Mouse (Mus musculus): ENCODE data around the gene Abcc3. TPM values are rescaled to one million over a fixed set of nuclear protein-coding genes. Genes with fewer than 3 reads are reported as not detected.
A peak's percentile ranks its signal among the peaks of the same experiment; 100 is the strongest.

The Abcc3 gene
- 1 to 10 TPM; 2.2 to 2.9 TPM for total RNA-seq (2021)

GRCm38 (mm10) chr11:94392672-94393109 lies at the start of gene Abcc3:
Gene Abcc3, minus strand, starts transcription at chr11:94392997.
- no peak for DNase-seq

- DNase-seq: no peak
Measured at GRCm38 (mm10) chr11:94441752-94442151, 49.0 kb upstream of the Abcc3 start.

GRCm38 (mm10) chr11:94441122-94441521 lies 48.3 kb upstream of the Abcc3 start:
- DNase-seq: no peak

- no peak for DNase-seq
Measured at GRCm38 (mm10) chr11:94440421-94440820, 47.6 kb upstream of the Abcc3 start.

GRCm38 (mm10) chr11:94429011-94429651 lies 36.3 kb upstream of the Abcc3 start:
- no peak for DNase-seq

- DNase-seq: no peak
Measured at GRCm38 (mm10) chr11:94428091-94428835, 35.5 kb upstream of the Abcc3 start.

- no peak for DNase-seq
Measured at GRCm38 (mm10) chr11:94425656-94426055, 32.9 kb upstream of the Abcc3 start.

GRCm38 (mm10) chr11:94425215-94425614 lies 32.4 kb upstream of the Abcc3 start:
- no peak for DNase-seq

GRCm38 (mm10) chr11:94424380-94424779 lies 31.6 kb upstream of the Abcc3 start:
- peak in 1 of 2 experiments; percentile 31 for DNase-seq

- DNase-seq: no peak
Measured at GRCm38 (mm10) chr11:94423855-94424254, 31.1 kb upstream of the Abcc3 start.

GRCm38 (mm10) chr11:94420991-94421390 lies 28.2 kb upstream of the Abcc3 start:
- no peak for DNase-seq

- no peak for DNase-seq
Measured at GRCm38 (mm10) chr11:94420325-94420724, 27.5 kb upstream of the Abcc3 start.

- DNase-seq: no peak
Measured at GRCm38 (mm10) chr11:94419004-94419727, 26.4 kb upstream of the Abcc3 start.

GRCm38 (mm10) chr11:94414042-94414441 lies 21.2 kb upstream of the Abcc3 start:
- DNase-seq: no peak

GRCm38 (mm10) chr11:94413516-94413915 lies 20.7 kb upstream of the Abcc3 start:
- no peak for DNase-seq

GRCm38 (mm10) chr11:94412998-94413469 lies 20.2 kb upstream of the Abcc3 start:
- no peak for DNase-seq

GRCm38 (mm10) chr11:94412562-94412961 lies 19.8 kb upstream of the Abcc3 start:
- no peak for DNase-seq

- DNase-seq: no peak
Measured at GRCm38 (mm10) chr11:94407803-94408321, 15.1 kb upstream of the Abcc3 start.

- DNase-seq: no peak
Measured at GRCm38 (mm10) chr11:94405348-94405747, 12.6 kb upstream of the Abcc3 start.

GRCm38 (mm10) chr11:94404641-94405260 lies 12.0 kb upstream of the Abcc3 start:
- peak; percentile 77 to 79 for DNase-seq

- no peak for DNase-seq
Measured at GRCm38 (mm10) chr11:94404178-94404577, 11.4 kb upstream of the Abcc3 start.

- no peak for DNase-seq
Measured at GRCm38 (mm10) chr11:94403757-94404156, 11.0 kb upstream of the Abcc3 start.

All from layer of hippocampus, postnatal 36 days (tissue).